Mouse (Mus musculus) cerebellum, adult 2 months (tissue): Measurements from ENCODE around the gene Srrt.
A peak's percentile ranks its signal among the peaks of the same experiment; 100 is the strongest.

Experiments used
- CTCF ChIP-seq: fragments of 200-500 bp; IDR thresholded peaks from 2 replicates; pipeline ENCODE4 v1.5.1; 2011; ENCODE audit warnings: low read depth, mild to moderate bottlenecking, control low read depth, low read length, moderate library complexity, borderline replicate concordance; ENCODE audit not compliant: insufficient read depth
- POLR2A ChIP-seq: fragments of 200-500 bp; IDR thresholded peaks from 2 replicates; pipeline ENCODE4 v1.6.1; 2011; ENCODE audit warnings: low read length, control low read depth, borderline replicate concordance; ENCODE audit not compliant: insufficient read depth

GRCm38 (mm10) chr5:137293839-137294743, 13.4 kb downstream of the Srrt start, which contains the start of gene Ufsp1:
- TF ChIP-seq CTCF, result no peak
- TF ChIP-seq POLR2A, result peak; percentile 79; the same call in 1 of the 2 replicates
